Mouse (Mus musculus) right cerebral cortex, adult 2 months (tissue): Measurements from ENCODE around the gene Tspo.

Source experiments
- DNase-seq, 2 experiments: peaks; one replicate each; pipeline ENCODE4 v3.0.0; 2021 to 2022; ENCODE audit warnings: low spot score in 2 of 2

Gene Tspo

GRCm38 (mm10) chr15:83541647-83542287 lies 21.6 kb upstream of the Tspo start:
- DNase-seq = no peak

- DNase-seq = no peak
Observed at GRCm38 (mm10) chr15:83546029-83546428, 17.4 kb upstream of the Tspo start.

GRCm38 (mm10) chr15:83547144-83547543 lies 16.2 kb upstream of the Tspo start:
- DNase-seq = no peak

GRCm38 (mm10) chr15:83550137-83550536 lies 13.3 kb upstream of the Tspo start:
- no peak for DNase-seq

- DNase-seq = no peak
Observed at GRCm38 (mm10) chr15:83553831-83554230, 9.6 kb upstream of the Tspo start.

GRCm38 (mm10) chr15:83555161-83555974 lies 8.0 kb upstream of the Tspo start:
- DNase-seq = peak; percentile 84 to 88

GRCm38 (mm10) chr15:83560941-83561477 lies 2.4 kb upstream of the Tspo start:
- DNase-seq = no peak

- DNase-seq = peak; percentile 40 to 76
Observed at GRCm38 (mm10) chr15:83562626-83563270, 644 bp upstream of the Tspo start.

- no peak for DNase-seq
Observed at GRCm38 (mm10) chr15:83563857-83564651, 662 bp downstream of the Tspo start.

GRCm38 (mm10) chr15:83565434-83565833 lies 2.0 kb downstream of the Tspo start:
- no peak for DNase-seq

- DNase-seq = no peak
Observed at GRCm38 (mm10) chr15:83566006-83566405, 2.6 kb downstream of the Tspo start.

GRCm38 (mm10) chr15:83567728-83568127 lies 4.3 kb downstream of the Tspo start:
- DNase-seq = no peak

GRCm38 (mm10) chr15:83568544-83568943 lies 5.2 kb downstream of the Tspo start:
- DNase-seq = no peak

- no peak for DNase-seq
Observed at GRCm38 (mm10) chr15:83569682-83570081, 6.3 kb downstream of the Tspo start.

GRCm38 (mm10) chr15:83570641-83571040 lies 7.2 kb downstream of the Tspo start:
- DNase-seq = no peak

GRCm38 (mm10) chr15:83571636-83572035 lies 8.2 kb downstream of the Tspo start:
- no peak for DNase-seq

GRCm38 (mm10) chr15:83572132-83572531 lies 8.7 kb downstream of the Tspo start:
- no peak for DNase-seq

- no peak for DNase-seq
Observed at GRCm38 (mm10) chr15:83573606-83574005, 10.2 kb downstream of the Tspo start.

- DNase-seq = no peak
Observed at GRCm38 (mm10) chr15:83574731-83575351, 11.4 kb downstream of the Tspo start.

- DNase-seq = no peak
Observed at GRCm38 (mm10) chr15:83575543-83575942, 12.2 kb downstream of the Tspo start.

- no peak for DNase-seq
Observed at GRCm38 (mm10) chr15:83576651-83577050, 13.3 kb downstream of the Tspo start.
